Mouse (Mus musculus) B cell, adult 2 months (primary cell): ENCODE data around the gene Ppp1r12c.

Experiments
- DNase-seq, 2 experiments: peaks; one replicate each; pipeline ENCODE4 v3.0.0; 2022

Ppp1r12c gene

DNA sequence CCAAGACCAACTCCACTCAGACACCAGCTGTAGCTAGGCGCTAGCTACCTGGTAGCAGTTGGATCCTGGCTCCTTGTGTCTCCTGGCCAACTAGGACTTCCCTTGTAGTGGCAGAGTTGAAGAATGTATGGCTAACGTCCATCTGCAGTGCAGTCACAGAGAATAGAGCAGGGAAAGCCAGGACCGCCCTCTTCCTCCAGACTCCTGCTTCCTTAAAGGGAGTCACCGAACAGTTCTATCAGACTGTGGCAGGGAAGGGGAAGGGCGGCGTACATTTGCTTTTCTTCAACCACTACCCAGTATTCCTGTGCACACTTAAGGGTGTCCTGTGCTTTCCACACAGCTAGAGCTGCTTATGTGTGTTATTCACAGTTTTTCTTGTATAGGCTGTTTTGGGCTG, 10.2 kb downstream of the Ppp1r12c start:
- DNase-seq, result no peak

- DNase-seq, result no peak
Observed at GRCm38 (mm10) chr7:4482281-4482680, 19.2 kb downstream of the Ppp1r12c start.

DNA sequence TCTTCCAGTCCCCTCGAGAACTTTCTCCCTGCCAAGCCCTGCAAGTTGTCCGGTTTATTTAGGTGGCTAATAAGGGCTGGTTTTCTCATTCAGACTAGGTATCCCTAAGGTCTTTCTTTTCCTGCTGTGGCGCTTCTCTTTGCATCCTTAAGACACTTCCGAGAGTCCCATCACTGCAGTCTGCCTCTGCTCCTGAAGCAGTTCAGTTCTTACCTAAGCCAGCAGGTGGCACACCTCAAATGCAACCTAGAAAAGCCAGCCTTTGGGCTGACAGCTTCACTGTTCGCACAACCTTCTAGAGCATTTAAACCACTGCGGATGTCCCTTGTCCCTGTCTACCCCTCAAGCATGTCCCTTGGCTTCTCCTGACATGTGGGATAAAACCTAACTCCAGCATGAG, 21.8 kb downstream of the Ppp1r12c start:
- DNase-seq, result peak; percentile 51 to 54

DNA sequence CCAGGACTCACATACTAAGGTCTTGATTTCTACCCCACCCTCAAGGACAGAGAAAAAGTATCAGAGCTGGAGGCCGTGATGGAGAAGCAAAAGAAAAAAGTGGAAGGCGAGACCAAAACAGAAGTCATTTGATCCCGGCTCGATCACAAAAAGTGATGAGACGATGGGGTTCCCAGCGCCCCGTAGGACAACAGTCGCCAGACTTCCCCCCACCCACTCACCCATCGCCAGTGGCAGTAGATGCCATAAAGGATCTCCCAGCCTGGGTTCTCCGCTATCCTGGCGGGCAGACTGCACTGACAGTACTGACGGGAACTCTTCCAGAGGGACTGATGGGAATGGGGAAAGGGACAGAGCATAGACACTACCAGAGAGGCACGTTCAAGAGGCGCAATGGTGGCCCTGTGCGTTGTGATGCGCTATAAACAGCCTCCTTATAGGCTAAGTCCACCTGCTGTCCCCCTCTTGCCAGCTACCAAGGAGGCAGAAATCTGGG, 22.6 kb downstream of the Ppp1r12c start:
- no peak for DNase-seq

DNA sequence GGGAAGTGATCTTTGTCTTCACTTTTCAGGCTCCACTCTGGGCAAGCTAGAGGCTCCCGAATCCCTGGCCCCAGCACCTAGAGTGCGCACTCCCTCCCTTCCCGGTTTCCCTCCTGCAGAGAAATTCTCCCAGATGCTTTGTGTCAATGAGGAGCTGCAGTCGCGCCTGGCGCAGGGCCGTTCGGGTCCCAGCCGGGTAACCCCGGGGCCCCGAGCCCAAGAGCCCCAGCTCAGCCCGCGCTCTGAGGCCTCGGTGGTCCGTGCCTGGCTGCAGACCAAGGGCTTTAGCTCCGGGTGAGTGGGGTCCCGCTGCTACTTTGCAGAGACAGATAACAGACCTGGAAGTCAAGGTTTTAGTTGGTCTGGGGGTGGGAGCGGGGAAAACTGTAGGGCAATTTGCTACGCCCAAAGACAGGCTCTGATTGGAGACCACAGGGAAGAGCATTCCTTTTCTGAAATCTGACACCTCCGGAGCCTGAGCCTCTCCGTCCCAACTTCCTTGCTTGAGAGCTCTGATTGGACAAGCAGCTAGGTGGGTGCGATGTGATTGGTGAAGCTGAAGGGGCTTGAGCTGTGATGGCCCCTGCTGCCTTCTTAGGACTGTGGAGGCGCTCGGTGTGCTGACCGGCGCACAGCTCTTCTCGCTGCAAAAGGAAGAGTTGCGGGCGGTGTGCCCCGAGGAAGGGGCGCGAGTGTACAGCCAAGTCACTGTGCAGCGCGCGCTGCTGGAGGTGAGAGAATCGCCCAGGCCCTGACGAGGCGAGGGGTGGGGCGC, 23.3 kb downstream of the Ppp1r12c start:
- no peak for DNase-seq

- no peak for DNase-seq
Observed at GRCm38 (mm10) chr7:4473940-4474339, 27.5 kb downstream of the Ppp1r12c start.

- DNase-seq, result peak; percentile 20 to 27
Observed at GRCm38 (mm10) chr7:4471179-4471555, 30.3 kb downstream of the Ppp1r12c start.

- DNase-seq, result no peak
Observed at GRCm38 (mm10) chr7:4470275-4471178, 31.0 kb downstream of the Ppp1r12c start.

- no peak for DNase-seq
Observed at GRCm38 (mm10) chr7:4467801-4468200, 33.7 kb downstream of the Ppp1r12c start.

DNA sequence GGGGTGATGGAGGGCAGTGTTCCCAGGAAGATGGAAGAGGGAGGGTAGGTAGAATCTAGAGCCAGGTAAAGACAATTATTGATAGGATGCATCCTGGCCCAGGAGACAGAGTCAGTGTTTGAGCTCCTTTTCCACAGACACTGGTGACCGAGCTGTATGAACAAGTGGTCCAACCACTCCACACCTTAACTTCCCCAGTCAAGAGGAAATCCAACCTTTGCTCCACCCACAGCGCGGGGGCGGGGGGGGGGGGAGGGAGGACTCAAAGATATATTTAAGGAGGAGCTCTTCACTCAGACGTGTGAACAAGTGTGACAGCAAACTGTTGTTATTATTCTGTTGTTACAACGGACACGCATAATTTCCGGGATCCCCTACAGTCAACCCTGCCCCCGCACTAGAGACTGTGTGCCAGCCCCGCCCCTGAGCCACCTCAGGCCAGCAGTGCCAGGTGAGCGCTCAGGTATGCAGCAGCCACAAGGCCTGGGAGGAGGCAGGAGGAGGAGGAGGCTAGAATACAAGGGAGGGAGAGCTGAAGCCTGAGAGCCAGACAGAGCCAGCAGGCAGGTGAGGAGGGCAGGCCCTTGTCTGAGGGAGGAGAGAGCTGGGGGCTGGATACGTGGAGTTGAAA, 37.2 kb downstream of the Ppp1r12c start:
- peak; percentile 46 to 53 for DNase-seq

DNA sequence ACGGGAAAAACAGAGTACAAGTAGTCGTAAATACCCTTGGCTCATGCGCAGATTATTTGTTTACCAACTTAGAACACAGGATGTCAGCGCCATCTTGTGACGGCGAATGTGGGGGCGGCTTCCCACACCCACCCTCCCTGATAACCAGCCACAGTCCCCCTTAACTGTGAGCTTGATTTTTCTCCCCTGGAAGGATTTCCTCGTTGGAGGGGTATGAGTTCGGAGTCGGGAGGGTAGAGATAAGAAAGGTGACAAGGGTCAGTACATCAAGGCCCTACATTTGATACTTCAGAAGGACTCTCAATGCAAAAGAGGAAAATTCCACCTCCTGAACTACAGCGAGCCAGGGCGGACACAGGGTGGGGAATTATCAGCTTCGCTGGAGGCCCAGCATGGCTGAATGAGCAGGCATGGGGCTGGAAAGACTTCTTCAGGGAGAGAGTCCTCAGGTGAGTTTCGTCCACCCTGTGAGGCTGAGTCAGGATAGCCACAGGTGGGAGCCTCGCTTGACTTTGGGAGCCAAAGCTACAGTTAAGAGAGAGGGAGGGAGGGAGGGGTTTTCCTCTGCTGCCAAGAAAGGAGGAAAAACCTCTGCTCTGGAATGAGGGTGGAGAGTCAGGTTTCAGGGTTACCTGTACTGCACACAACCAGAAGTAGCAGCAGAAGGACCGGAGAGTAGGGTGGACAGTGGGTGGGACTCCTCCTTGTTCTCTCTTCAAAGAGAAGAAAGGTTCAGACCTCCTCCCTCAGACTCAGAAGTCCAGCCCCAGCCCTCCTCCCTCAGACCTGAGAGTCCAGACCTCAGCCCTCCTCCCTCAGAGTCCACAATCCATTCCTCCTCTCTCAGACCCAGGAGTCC, 40.7 kb downstream of the Ppp1r12c start, which contains the start of gene Eps8l1:
Gene Eps8l1 (plus strand): TSS at position 99 of the 859 bp plus-strand sequence.
- no peak for DNase-seq

DNA sequence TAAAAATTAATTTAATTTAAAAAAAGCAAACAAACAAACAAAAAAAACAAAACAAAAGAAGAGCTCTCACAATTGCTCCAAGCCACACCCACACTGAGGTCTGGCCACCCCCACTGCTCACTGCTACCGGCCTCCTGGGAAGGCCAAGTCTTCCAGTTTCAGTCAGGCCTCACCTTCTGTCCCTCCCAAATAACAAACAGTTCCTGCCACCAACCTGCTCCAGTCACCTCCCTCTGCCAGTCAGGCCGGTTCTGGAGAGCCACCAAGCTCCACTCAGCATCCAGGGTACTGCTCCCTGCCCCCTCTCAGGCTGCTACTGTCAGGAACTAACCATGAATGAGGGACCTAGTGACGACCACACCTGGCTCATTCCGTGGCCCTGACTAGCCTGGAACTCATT, 48.8 kb downstream of the Ppp1r12c start:
- DNase-seq, result no peak

- DNase-seq, result no peak
Observed at GRCm38 (mm10) chr7:4449211-4449610, 52.3 kb downstream of the Ppp1r12c start.

DNA sequence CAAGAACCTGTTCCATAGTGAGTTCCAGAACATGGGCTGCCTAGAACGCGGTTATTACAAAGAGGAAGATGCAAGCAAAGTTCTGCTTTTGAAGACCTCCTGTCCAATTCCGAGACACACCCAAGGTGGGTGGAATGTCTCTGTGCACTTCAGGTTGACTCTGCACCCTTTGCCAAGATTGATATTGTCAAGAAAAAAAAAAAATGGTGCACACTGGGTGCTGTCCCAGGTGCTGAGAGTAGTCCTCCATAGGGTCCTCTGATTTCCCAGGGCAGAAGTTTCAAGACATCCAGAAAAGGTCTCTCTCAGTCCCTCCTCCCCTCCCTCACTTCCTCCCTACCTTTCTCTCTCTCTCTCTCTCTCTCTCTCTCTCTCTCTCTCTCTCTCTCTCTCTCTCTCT, 53.0 kb downstream of the Ppp1r12c start:
- DNase-seq, result no peak

GRCm38 (mm10) chr7:4447138-4447537, 54.3 kb downstream of the Ppp1r12c start:
- peak; percentile 38 to 44 for DNase-seq

DNA sequence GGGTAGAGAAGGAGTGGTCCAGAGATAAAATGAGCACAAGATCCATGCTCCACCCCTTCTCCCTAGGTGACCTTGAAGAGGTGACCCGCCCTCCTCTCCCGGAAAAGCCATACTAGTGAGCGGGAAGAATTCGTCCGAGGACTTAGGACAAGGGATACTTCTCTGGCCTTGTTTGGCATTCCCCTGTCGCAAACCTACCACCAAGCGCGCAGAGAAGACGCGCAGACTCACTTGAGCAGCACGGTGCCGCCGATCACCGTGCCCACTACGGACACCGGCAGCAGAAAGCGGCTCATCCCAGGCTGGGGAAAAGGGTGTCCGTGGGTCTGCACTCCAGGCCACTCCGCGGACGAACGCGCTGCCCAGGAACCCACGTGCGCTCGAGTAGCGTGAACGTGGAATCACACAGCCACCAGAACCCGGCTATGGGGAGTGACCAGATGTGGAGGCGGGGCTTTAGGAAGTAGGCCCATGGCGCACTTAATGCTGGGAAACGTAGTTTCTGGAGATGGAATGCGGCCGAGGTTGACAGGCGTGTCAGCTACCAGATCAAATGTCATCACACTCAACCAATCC, 56.2 kb downstream of the Ppp1r12c start, which contains the start of gene Rdh13:
Gene Rdh13 (minus strand): TSS at position 434 of the 576 bp plus-strand sequence.
- DNase-seq, result peak; percentile 79 to 83

GRCm38 (mm10) chr7:4440549-4440948, 60.9 kb downstream of the Ppp1r12c start:
- no peak for DNase-seq

DNA sequence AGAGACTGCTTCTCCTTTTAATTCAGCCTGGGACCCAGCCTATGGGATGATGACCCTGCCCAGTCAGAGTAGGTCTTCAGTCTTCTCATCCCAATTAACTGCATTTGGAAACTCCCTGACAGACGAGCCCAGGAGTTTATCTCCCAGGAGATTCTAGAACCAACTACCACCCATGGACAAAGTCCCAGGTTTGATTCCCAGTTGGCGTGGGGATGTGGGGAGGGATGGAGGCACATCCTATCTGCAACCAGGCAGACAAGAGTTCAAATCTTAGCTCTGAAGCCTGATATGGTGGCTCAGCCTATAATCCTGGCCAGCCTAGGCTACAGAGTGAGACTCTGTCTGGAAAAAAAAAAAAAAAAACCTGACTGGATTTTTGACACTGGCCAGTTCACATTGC, 63.8 kb downstream of the Ppp1r12c start:
- DNase-seq, result no peak

- no peak for DNase-seq
Observed at GRCm38 (mm10) chr7:4432026-4432425, 69.5 kb downstream of the Ppp1r12c start.

DNA sequence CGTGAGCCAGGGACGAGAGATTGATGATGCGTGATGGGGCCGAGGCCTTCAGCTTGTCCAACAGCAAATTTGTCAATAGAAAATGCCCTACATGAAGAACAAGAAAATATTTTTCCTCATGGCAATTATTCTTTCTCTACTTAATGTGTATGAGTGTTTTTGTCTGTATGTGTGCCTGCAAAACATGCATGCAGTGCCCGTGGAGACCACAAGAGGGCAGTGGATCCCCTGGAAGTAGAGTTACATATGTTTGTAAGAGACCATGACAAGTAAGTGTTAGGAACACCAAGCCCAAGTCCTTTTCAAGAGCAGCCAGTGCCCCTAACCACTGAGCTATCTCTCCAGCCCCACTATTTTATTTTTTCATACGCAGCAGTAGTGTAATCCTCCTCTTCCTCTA, 69.9 kb downstream of the Ppp1r12c start:
- DNase-seq, result peak; percentile 81 to 83
